Mouse (Mus musculus) bone marrow, adult 2 months (tissue): ENCODE data around the gene Gata3.

Source experiments
- CTCF ChIP-seq: fragments of 200-500 bp; IDR thresholded peaks from 2 replicates; pipeline ENCODE4 v1.5.1; 2011; ENCODE audit warnings: low read length, control low read depth; ENCODE audit not compliant: control insufficient read depth, insufficient read depth
- POLR2A ChIP-seq: fragments of 200-500 bp; IDR thresholded peaks from 2 replicates; pipeline ENCODE4 v1.6.1; 2011; ENCODE audit warnings: low read depth, mild to moderate bottlenecking, control low read depth, low read length, borderline replicate concordance; ENCODE audit not compliant: control insufficient read depth

GRCm38 (mm10) chr2:9881051-9881591 is 8.7 kb downstream of the Gata3 start, which contains the start of gene 4930412O13Rik:
- TF ChIP-seq POLR2A (no peak), CTCF (no peak)
